Mouse (Mus musculus) ES-E14 (cell line): ENCODE results near the gene Ppard.

ENCODE experiments used
- CHD2 ChIP-seq: IDR thresholded peaks from 2 replicates; pipeline ENCODE4 v1.6.1; 2014; ENCODE audit warnings: mild to moderate bottlenecking, low read depth, low read length, inconsistent platforms
- ZNF384 ChIP-seq: IDR thresholded peaks from 2 replicates; pipeline ENCODE4 v1.6.1; 2012; ENCODE audit warnings: low read depth, low read length, inconsistent platforms

- no peak for TF ChIP-seq ZNF384
- no peak for TF ChIP-seq CHD2
These were observed 45.2 kb downstream of the Ppard start for GRCm38 (mm10) chr17:28277721-28278120.
